Mouse (Mus musculus): ENCODE data around the gene Bcl2l12. TPM values are rescaled to one million over a fixed set of nuclear protein-coding genes. Genes with fewer than 3 reads are reported as not detected.
A peak's percentile ranks its signal among the peaks of the same experiment; 100 is the strongest.

The Bcl2l12 gene
- polyA plus RNA-seq, 1 experiment from 2014 or later = 12.8 TPM

GRCm38 (mm10) chr7:45015957-45016612 is 17.6 kb upstream of the Bcl2l12 start, which contains the start of gene Scaf1:
Gene Scaf1 (minus strand): TSS chr7:45016363.
- Histone ChIP-seq H3K27me3 (no peaks in the 10 kb centered on the region; the same call in 1 of the 2 replicates), H3K4me1 (replicated peaks) (peaks cover 36% of the 10 kb centered on the region), H3K27ac (replicated peaks) (peak within 1 kb of the TSS; percentile 81), H3K36me3 (peaks cover 16% of the 10 kb centered on the region), H3K9ac (peak within 1 kb of the TSS; percentile 89), H3K4me3 (peak within 1 kb of the TSS; percentile 62), H3K9me3 (no peaks in the 10 kb centered on the region), H3K4me2 (peak within 1 kb of the TSS; percentile 91)
- ATAC-seq (ENCODE audit: low FRiP score, low read depth) = peak; percentile 96
- under 1% methylated on average over 59 of the region's 69 CpGs for WGBS

DNA sequence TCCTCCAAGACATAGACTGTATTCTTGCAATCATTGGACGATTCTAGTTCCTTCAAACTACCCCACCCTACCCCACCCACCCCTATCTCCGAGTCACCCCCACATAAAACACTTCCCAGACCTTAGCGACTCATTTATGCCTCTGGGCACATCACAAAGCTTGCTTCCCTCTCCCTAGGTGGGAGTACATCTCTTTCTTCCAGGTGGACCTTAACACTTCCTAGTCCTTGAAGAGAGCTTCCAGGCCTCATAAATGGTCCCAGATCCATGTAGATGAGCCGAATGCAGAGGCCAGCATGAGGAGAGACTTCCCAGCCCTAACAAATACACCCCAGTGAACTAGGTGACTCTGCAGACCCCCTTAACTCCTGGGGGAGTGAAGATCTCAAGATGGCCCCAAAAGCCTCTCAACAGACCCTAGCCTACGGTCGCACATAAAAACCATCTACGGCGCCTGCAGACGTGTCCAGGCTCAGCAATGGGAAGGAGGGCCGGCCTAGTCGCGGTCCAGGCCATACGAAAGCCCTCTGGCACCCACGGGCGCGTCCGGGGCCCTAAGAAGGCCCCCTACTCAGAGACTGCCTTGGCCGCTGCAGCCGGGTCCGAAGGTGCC is 16.9 kb upstream of the Bcl2l12 start:
- H3K27me3 ChIP-seq = no peaks in the 10 kb centered on the region; the same call in 1 of the 2 replicates
- H3K4me3 ChIP-seq = peak overlapping the region; percentile 62
- peak overlapping the region; percentile 89 for H3K9ac ChIP-seq
- H3K27ac ChIP-seq (replicated peaks) = peak overlapping the region; percentile 81
- WGBS = 2% methylated on average over 20 of the region's 20 CpGs
- no peaks in the 10 kb centered on the region for H3K9me3 ChIP-seq
- ATAC-seq (ENCODE audit: low FRiP score, low read depth) = no peak
- peaks cover 36% of the 10 kb centered on the region for H3K4me1 ChIP-seq (replicated peaks)
- peaks cover 18% of the 10 kb centered on the region for H3K36me3 ChIP-seq
- peak overlapping the region; percentile 91 for H3K4me2 ChIP-seq

GRCm38 (mm10) chr7:45014096-45014451 is 15.6 kb upstream of the Bcl2l12 start:
- H3K4me2 ChIP-seq = no peak overlapping the region
- H3K36me3 ChIP-seq = peaks cover 32% of the 10 kb centered on the region
- 97% methylated on average over 3 of the region's 3 CpGs for WGBS
- no peaks in the 10 kb centered on the region for H3K9me3 ChIP-seq
- no peak overlapping the region for H3K4me3 ChIP-seq
- no peak for ATAC-seq (ENCODE audit: low FRiP score, low read depth)
- H3K4me1 ChIP-seq (replicated peaks) = peaks cover 36% of the 10 kb centered on the region
- H3K27ac ChIP-seq (replicated peaks) = no peak overlapping the region
- H3K27me3 ChIP-seq = no peaks in the 10 kb centered on the region; the same call in 1 of the 2 replicates
- no peak overlapping the region for H3K9ac ChIP-seq

DNA sequence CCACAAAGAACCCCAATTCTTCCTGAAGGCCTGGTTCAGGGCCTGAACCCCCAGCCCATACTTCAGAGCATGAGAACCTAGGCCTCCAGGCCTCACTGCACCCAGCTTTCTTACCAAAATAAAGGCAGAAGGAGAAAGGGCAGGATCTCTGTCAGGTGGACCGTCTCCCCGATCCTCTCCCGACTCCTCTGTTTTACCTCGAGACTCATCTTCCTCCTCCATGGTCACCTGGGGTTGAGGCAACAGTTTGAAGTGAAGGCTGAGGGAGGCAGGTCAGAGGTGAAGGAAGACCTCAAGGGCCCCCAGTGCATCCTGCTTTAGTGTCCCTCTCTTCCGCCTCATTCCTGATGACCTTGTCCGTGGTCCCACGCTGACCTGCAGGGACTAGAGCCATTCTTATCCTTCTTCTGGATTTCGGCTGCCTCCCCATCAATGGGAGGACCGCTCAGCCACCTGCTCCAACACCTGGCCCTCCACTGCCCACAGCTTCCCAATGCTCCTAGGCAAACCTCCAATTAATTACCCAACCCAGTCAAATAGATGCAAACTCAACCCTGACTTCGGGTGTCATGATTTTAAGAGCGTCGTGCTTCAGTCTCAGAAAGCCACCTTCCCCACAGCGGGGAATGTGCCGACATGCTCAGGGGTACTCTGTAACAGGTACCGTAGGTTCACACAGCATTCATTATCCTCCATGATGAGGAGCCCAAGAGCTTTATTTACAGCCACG is 15.0 kb upstream of the Bcl2l12 start:
- Histone ChIP-seq H3K9me3 (no peaks in the 10 kb centered on the region), H3K9ac (no peak overlapping the region), H3K4me3 (no peak overlapping the region), H3K4me2 (no peak overlapping the region), H3K27me3 (no peaks in the 10 kb centered on the region), H3K27ac (replicated peaks) (no peak overlapping the region), H3K4me1 (replicated peaks) (peaks cover 36% of the 10 kb centered on the region), H3K36me3 (peaks cover 37% of the 10 kb centered on the region)
- WGBS = 95% methylated on average over 16 of the region's 16 CpGs
- no peak for ATAC-seq (ENCODE audit: low FRiP score, low read depth)

DNA sequence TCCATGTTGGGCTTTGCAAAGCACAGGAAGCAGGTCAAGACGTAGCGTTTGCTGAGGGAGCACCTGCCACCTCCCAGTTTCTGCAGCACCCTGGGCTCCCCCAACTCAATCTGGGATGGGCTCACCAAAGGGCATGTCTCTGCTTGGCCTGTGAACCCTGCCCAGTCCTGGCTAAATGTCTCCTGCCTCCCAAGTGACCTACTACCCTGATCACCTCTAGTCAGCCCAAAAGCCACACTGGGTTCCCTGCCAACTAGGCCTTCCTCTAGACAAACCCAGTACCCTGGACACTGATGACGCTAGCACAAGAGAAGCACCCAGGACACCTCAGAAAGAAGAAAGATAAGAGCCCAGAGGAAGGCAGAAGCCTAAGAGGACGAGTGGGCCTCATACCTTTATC is 14.3 kb upstream of the Bcl2l12 start:
- Histone ChIP-seq H3K36me3 (peaks cover 41% of the 10 kb centered on the region), H3K4me3 (no peak overlapping the region), H3K9ac (no peak overlapping the region), H3K9me3 (no peaks in the 10 kb centered on the region), H3K27me3 (no peaks in the 10 kb centered on the region), H3K4me2 (no peak overlapping the region), H3K27ac (replicated peaks) (no peak overlapping the region), H3K4me1 (replicated peaks) (peaks cover 31% of the 10 kb centered on the region)
- no peak for ATAC-seq (ENCODE audit: low FRiP score, low read depth)
- 90% methylated on average over 4 of the region's 4 CpGs for WGBS

DNA sequence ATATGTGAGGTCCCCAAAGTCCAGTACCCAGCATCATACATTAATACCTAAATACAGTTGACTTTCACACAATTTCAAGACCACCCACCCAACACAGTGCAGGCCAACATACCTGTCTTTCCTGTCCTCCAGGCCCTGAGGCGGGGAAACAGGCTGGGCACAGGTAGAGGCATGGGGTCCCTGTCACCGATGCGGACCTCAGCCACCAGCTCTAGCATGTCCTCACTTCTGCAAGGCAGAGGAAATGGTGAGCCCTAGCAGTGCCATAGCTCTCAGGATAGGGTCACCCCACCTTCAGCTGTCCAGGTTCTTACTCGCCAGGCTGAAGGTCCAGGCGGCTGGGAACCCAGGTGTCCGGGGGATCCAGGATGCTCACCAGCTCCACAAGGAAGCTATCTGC is 13.5 kb upstream of the Bcl2l12 start:
- Histone ChIP-seq H3K27ac (replicated peaks) (no peak overlapping the region), H3K27me3 (no peaks in the 10 kb centered on the region), H3K36me3 (peaks cover 49% of the 10 kb centered on the region), H3K4me2 (no peak overlapping the region), H3K4me1 (replicated peaks) (peaks cover 25% of the 10 kb centered on the region), H3K9ac (no peak overlapping the region), H3K4me3 (no peak overlapping the region), H3K9me3 (no peaks in the 10 kb centered on the region)
- no peak for ATAC-seq (ENCODE audit: low FRiP score, low read depth)
- over 99% methylated on average over 6 of the region's 6 CpGs for whole genome bisulfite sequencing

- WGBS = 94% methylated on average over 19 of the region's 19 CpGs
- no peak for ATAC-seq (ENCODE audit: low FRiP score, low read depth)
- H3K36me3 ChIP-seq = peaks cover 81% of the 10 kb centered on the region
- no peak overlapping the region for H3K27ac ChIP-seq (replicated peaks)
- H3K9me3 ChIP-seq = no peaks in the 10 kb centered on the region
- H3K4me1 ChIP-seq (replicated peaks) = 0 out of 2 replicates have a peak, but pooled peaks cover 2% of the 10 kb centered on the region
- H3K27me3 ChIP-seq = no peaks in the 10 kb centered on the region
- H3K9ac ChIP-seq = no peak overlapping the region
- H3K4me2 ChIP-seq = no peak overlapping the region
- H3K4me3 ChIP-seq = no peak overlapping the region
Measured at GRCm38 (mm10) chr7:45008411-45008810, 9.9 kb upstream of the Bcl2l12 start.

DNA sequence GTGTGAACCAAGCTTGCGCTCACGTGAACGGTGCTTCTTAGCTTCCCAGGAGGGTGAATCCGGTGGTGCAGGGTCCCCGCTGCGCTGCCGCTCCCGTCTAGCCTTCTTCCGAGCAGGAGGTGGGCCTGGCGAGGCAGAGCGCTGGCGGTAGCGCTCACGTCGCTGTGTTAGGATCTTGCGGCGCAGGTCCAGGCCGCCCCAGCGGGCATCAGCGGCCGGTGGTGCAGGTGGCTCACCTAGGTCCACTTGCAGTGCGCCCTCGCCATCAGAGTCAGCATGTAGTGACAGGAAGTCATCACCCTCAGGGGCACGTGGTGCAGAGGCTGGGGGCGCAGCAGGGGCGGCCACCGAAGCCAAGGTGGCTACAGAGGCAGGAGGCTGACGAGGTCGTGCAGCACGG is 9.3 kb upstream of the Bcl2l12 start:
- H3K9me3 ChIP-seq = no peaks in the 10 kb centered on the region
- H3K4me3 ChIP-seq = no peak overlapping the region
- H3K4me1 ChIP-seq (replicated peaks) = no peaks in the 10 kb centered on the region
- peaks cover 86% of the 10 kb centered on the region for H3K36me3 ChIP-seq
- ATAC-seq (ENCODE audit: low FRiP score, low read depth) = no peak
- 96% methylated on average over 30 of the region's 30 CpGs for WGBS
- no peak overlapping the region for H3K27ac ChIP-seq (replicated peaks)
- no peak overlapping the region for H3K9ac ChIP-seq
- no peak overlapping the region for H3K4me2 ChIP-seq
- H3K27me3 ChIP-seq = no peaks in the 10 kb centered on the region

DNA sequence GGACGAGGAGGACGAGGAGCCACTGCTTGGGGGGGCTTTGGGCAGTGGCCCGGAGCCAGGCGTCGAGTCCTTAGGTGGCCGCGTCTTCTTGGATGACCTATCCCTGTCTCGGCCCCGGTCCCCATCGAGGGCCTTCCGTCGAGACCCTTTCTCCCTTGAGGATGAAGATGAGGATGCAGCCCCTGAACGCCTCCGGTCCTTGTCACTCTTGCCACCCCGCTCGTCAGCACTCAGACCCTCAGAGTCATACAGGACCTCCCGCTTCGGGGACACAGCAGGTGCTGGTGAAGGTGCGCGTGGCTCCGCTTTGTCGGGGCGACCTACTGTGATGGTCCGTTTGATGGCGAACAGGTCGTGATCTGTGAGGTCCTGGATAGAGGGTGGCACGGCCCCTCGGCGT is 8.6 kb upstream of the Bcl2l12 start:
- 95% methylated on average over 29 of the region's 29 CpGs for WGBS
- no peak overlapping the region for H3K4me2 ChIP-seq
- ATAC-seq (ENCODE audit: low FRiP score, low read depth) = no peak
- H3K9me3 ChIP-seq = no peaks in the 10 kb centered on the region
- H3K36me3 ChIP-seq = peaks cover 86% of the 10 kb centered on the region
- H3K4me3 ChIP-seq = no peak overlapping the region
- H3K27ac ChIP-seq (replicated peaks) = no peak overlapping the region
- no peaks in the 10 kb centered on the region for H3K27me3 ChIP-seq
- no peak overlapping the region for H3K9ac ChIP-seq
- H3K4me1 ChIP-seq (replicated peaks) = no peaks in the 10 kb centered on the region

- H3K27ac ChIP-seq (replicated peaks) = no peak overlapping the region
- no peak overlapping the region for H3K9ac ChIP-seq
- H3K4me3 ChIP-seq = no peak overlapping the region
- ATAC-seq (ENCODE audit: low FRiP score, low read depth) = no peak
- H3K27me3 ChIP-seq = no peaks in the 10 kb centered on the region
- 95% methylated on average over 11 of the region's 12 CpGs for WGBS
- H3K4me2 ChIP-seq = no peak overlapping the region
- no peaks in the 10 kb centered on the region for H3K9me3 ChIP-seq
- H3K36me3 ChIP-seq = peaks cover 86% of the 10 kb centered on the region
- no peaks in the 10 kb centered on the region for H3K4me1 ChIP-seq (replicated peaks)
Measured at GRCm38 (mm10) chr7:45006503-45006902, 8.0 kb upstream of the Bcl2l12 start.

DNA sequence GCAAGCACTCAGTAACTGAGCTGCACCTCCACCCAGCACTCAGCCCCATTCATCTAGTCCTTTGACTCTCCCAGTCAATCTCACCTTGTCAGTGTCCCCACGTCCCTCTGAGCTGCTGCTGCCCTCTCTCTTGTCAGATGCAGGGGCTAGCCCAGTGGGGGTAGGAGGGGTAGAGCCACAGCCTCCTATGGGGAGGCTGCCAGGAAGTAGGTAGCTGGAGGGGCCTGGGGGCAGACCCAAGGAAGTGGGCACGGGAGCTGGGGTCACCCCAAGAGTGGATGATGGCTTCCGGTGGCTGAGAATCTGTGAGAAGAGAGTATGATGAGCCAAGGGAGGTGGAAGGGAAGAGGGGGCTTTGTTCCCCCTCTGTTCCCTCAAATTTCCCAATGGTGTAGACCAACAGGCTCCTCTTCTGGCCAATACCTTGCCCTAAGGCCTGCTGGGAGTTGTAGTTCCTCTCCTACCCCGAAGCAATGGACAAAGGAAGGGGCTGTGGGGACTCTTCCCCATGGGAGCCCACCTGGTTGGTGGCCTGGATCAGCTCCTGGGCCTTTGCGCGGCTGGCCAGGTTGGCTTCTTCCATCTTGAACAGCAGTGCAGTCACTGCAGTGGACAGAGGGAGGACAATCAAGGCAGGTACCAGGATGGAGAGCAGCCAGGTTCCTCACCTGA is 6.9 kb upstream of the Bcl2l12 start:
- no peak overlapping the region for H3K4me3 ChIP-seq
- H3K4me1 ChIP-seq (replicated peaks) = no peaks in the 10 kb centered on the region; the same call in 1 of the 2 replicates
- H3K36me3 ChIP-seq = peaks cover 92% of the 10 kb centered on the region
- H3K4me2 ChIP-seq = no peak overlapping the region
- H3K9ac ChIP-seq = no peak overlapping the region
- WGBS = 95% methylated on average over 6 of the region's 6 CpGs
- H3K27me3 ChIP-seq = no peaks in the 10 kb centered on the region
- no peak overlapping the region for H3K27ac ChIP-seq (replicated peaks)
- no peak for ATAC-seq (ENCODE audit: low FRiP score, low read depth)
- no peaks in the 10 kb centered on the region for H3K9me3 ChIP-seq

DNA sequence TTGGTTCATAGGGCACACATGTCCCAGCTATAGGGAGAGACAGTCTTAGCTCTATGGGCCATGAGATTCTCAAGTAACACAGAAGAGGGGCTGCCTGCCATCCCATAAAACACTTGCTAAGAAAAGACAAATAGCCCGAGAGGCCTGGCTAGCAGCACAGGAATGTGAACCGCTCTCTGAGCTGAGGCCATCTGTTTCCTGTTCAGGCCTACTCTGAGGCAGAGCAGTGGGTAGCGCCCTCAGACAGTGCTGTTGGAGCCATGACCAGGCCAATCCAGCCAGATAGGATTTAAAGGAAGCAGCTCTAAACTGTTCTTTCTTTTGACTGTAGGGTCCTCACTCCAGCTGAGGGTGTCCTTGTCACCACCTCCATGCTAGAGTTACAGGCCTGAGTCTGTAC is 6.0 kb upstream of the Bcl2l12 start:
- 89% methylated on average over 3 of the region's 3 CpGs for WGBS
- H3K27me3 ChIP-seq = no peaks in the 10 kb centered on the region
- no peak overlapping the region for H3K4me2 ChIP-seq
- no peak overlapping the region for H3K4me3 ChIP-seq
- H3K27ac ChIP-seq (replicated peaks) = no peak overlapping the region
- ATAC-seq (ENCODE audit: low FRiP score, low read depth) = no peak
- peaks cover 86% of the 10 kb centered on the region for H3K36me3 ChIP-seq
- H3K9me3 ChIP-seq = no peaks in the 10 kb centered on the region
- no peak overlapping the region for H3K9ac ChIP-seq
- H3K4me1 ChIP-seq (replicated peaks) = no peaks in the 10 kb centered on the region; the same call in 1 of the 2 replicates

All from hindbrain, embryonic 15.5 days (tissue).